Mouse (Mus musculus) midbrain, embryonic 12.5 days (tissue): ENCODE results near the gene Anks1b. TPM values are rescaled to one million over a fixed set of nuclear protein-coding genes. Genes with fewer than 3 reads are reported as not detected.

Source experiments
- ATAC-seq: fragments of 200-750 bp; cut with Nextera tagmentation; 2 replicates; pipeline ENCODE4 v1.8.0; 2017; ENCODE audit warnings: low read depth, moderate TSS enrichment, moderate library complexity; ENCODE audit not compliant: low FRiP score
- H3K27ac ChIP-seq: fragments of 300-500 bp; sonication (generic); replicated peaks from 2 replicates; pipeline ENCODE4 v1.5.1; 2016; ENCODE audit warnings: mild to moderate bottlenecking
- H3K27me3 ChIP-seq: fragments of 300-500 bp; sonication (generic); 2 replicates; pipeline ENCODE4 v1.6.1; 2016; ENCODE audit warnings: mild to moderate bottlenecking
- H3K36me3 ChIP-seq: fragments of 300-500 bp; sonication (generic); 2 replicates; pipeline ENCODE4 v1.6.1; 2016
- H3K4me1 ChIP-seq: fragments of 300-500 bp; sonication (generic); 2 replicates; pipeline ENCODE4 v1.6.1; 2016
- H3K4me2 ChIP-seq: fragments of 300-500 bp; sonication (generic); replicated peaks from 2 replicates; pipeline ENCODE4 v1.6.1; 2016; ENCODE audit warnings: mild to moderate bottlenecking, moderate library complexity
- H3K4me3 ChIP-seq: fragments of 300-500 bp; sonication (generic); 2 replicates; pipeline ENCODE4 v1.5.1; 2016; ENCODE audit warnings: mild to moderate bottlenecking
- H3K9ac ChIP-seq: fragments of 300-500 bp; sonication (generic); replicated peaks from 2 replicates; pipeline ENCODE4 v1.6.1; 2016; ENCODE audit warnings: mild to moderate bottlenecking, moderate library complexity
- H3K9me3 ChIP-seq: fragments of 300-500 bp; sonication (generic); 2 replicates; pipeline ENCODE4 v1.6.1; 2016; ENCODE audit warnings: mild to moderate bottlenecking
- WGBS: fragments of 180-500 bp; shearing (Covaris S2); methylation state at CpG from one replicate; pipeline ENCODE4 v1.1.7; 2016; 5-methylcytosine and 5-hydroxymethylcytosine counted together
- polyA plus RNA-seq: library from polyadenylated mRNA; unstranded; fragments of >200 nt; fragmentation: Nextera tagmentation; extraction: Ambion mirVana; gene quantifications from 2 replicates; pipeline ENCODE4 v1.2.1, GENCODE M21; 2016

Anks1b gene
- polyA plus RNA-seq, 1 experiment from 2014 or later, result 11.9 TPM

DNA sequence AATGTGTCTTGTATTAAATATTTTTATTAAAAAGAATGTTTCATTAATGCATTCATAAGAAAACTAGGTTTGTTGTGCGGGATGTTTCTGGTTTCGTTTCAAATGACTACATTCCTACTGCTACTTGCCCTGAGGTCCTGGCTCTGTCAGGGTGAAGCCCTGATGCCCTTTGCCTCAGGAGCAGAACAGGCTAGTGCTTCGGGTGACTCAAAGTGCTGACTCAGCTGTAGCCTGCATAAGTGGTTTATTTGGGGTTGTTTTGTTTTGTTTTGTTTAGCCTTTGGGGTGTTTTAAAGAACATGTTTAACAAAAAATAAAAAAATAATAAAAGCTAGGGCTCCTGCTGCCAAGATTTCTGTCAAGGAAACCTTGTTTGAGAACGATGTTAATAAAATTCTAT is 1097.3 kb downstream of the Anks1b start:
- peaks cover 44% of the 10 kb centered on the region for H3K27me3 ChIP-seq
- 44% methylated on average over 4 of the region's 4 CpGs for WGBS

GRCm38 (mm10) chr10:90974084-90974483 is 1100.8 kb downstream of the Anks1b start:
- Histone ChIP-seq H3K4me3 (no peak overlapping the region), H3K36me3 (no peaks in the 10 kb centered on the region), H3K9me3 (no peaks in the 10 kb centered on the region), H3K9ac (no peak overlapping the region), H3K4me2 (no peak overlapping the region), H3K27me3 (peaks cover 14% of the 10 kb centered on the region), H3K27ac (no peak overlapping the region), H3K4me1 (peaks cover 10% of the 10 kb centered on the region)
- no peak for ATAC-seq
- 78% methylated on average over 2 of the region's 2 CpGs for WGBS

More for the DNA sequence above, 1097.3 kb downstream of the Anks1b start:
- H3K36me3 ChIP-seq, result no peaks in the 10 kb centered on the region
- no peak overlapping the region for H3K9ac ChIP-seq
- H3K9me3 ChIP-seq, result no peaks in the 10 kb centered on the region
- no peak overlapping the region for H3K4me3 ChIP-seq
- peaks cover 22% of the 10 kb centered on the region for H3K4me1 ChIP-seq
- no peak overlapping the region for H3K27ac ChIP-seq
- H3K4me2 ChIP-seq, result no peak overlapping the region
- no peak for ATAC-seq

DNA sequence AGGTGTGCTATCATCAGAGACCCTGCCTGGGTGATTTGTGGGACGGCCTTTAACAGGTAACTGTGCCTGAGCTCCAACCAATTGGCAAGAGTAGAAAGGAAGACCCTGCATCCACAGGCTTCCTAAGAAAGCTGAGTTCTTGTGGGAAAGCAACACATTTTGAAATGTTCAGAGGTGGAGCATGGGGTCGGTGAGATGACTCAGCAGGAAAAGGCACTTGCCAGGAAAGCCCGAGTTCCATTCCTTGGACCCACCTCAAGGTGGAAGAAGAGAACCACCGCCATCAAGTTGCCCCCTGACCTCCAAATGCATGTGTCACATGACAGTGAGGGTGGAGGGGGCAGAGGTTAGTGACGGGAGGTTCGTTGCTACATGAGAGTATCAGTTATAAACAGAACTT is 1101.2 kb downstream of the Anks1b start:
- H3K4me3 ChIP-seq, result no peak overlapping the region
- 87% methylated on average over 6 of the region's 6 CpGs for WGBS
- peaks cover 10% of the 10 kb centered on the region for H3K27me3 ChIP-seq
- ATAC-seq, result no peak
- no peaks in the 10 kb centered on the region for H3K36me3 ChIP-seq
- H3K9ac ChIP-seq, result no peak overlapping the region
- no peak overlapping the region for H3K4me2 ChIP-seq
- H3K9me3 ChIP-seq, result no peaks in the 10 kb centered on the region
- H3K27ac ChIP-seq, result no peak overlapping the region
- peaks cover 7% of the 10 kb centered on the region for H3K4me1 ChIP-seq

DNA sequence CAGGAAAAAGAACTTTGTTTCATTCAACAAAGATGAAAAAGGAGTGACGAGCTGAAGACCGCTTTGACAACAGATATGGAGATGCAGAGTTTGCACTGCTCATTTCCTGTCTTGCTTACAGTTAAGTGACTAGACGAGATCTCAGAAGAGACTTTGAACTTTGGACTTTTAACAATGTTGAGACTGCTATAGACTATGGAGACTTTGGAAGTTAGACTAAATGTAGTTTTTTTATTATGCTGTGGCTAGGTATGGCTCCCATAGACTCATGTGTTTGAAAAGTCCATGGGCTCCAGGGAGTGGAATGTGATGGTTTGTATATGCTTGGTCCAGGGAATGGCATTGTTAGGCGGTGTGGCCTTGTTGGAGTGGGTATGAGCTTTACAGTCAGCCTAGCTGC is 1108.5 kb downstream of the Anks1b start:
- no peaks in the 10 kb centered on the region for H3K36me3 ChIP-seq
- H3K4me1 ChIP-seq, result no peaks in the 10 kb centered on the region
- no peaks in the 10 kb centered on the region for H3K9me3 ChIP-seq
- no peak for ATAC-seq
- no peaks in the 10 kb centered on the region for H3K27me3 ChIP-seq
- H3K4me2 ChIP-seq, result no peak overlapping the region
- no peak overlapping the region for H3K4me3 ChIP-seq
- 88% methylated on average over 4 of the region's 4 CpGs for WGBS
- no peak overlapping the region for H3K27ac ChIP-seq
- no peak overlapping the region for H3K9ac ChIP-seq

DNA sequence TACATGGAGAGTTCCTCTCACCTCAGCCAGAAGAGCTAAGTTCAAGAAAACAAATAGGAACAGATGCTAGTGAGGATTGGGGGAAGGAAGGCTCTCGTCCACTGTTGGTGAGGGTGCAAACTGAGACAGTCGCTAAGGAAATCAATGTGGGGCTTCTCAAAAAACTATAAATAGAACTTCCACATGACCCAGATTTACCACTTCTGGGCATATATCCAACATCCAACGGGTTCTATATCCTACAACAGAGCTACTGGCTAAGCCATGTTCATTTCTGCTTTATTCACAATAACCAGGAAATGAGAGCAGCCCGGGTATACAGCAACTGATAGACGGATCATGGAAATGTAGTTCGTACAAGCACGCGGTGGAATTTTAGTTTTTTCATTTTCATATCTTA is 1109.7 kb downstream of the Anks1b start:
- H3K4me3 ChIP-seq, result no peak overlapping the region
- H3K4me1 ChIP-seq, result no peaks in the 10 kb centered on the region
- no peaks in the 10 kb centered on the region for H3K9me3 ChIP-seq
- no peak overlapping the region for H3K27ac ChIP-seq
- H3K36me3 ChIP-seq, result no peaks in the 10 kb centered on the region
- no peaks in the 10 kb centered on the region for H3K27me3 ChIP-seq
- no peak for ATAC-seq
- no peak overlapping the region for H3K4me2 ChIP-seq
- no peak overlapping the region for H3K9ac ChIP-seq
- 91% methylated on average over 8 of the region's 8 CpGs for WGBS

DNA sequence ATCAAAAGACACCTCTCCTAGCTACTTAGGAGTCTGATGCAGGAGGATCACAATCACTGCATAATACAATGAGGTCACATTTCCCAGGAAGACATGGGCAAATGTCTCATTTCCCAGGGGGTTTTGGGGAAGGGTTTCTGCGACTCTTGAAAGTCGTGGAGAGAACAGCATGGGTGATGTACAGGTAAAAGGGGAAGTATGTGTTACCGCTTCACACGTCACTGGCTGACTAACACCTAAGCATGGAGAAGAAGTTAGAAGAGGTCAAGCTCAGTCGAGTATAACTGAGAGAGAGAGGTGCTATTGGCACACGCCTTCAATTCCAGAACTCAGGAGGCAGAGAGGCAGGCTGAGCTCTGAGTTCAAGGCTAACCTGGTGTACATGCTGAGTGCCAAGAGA is 1117.0 kb downstream of the Anks1b start:
- Histone ChIP-seq H3K4me1 (no peaks in the 10 kb centered on the region), H3K27ac (no peak overlapping the region), H3K4me2 (no peak overlapping the region), H3K9ac (no peak overlapping the region), H3K9me3 (no peaks in the 10 kb centered on the region), H3K27me3 (no peaks in the 10 kb centered on the region), H3K4me3 (no peak overlapping the region), H3K36me3 (peaks cover 10% of the 10 kb centered on the region)
- 89% methylated on average over 6 of the region's 6 CpGs for WGBS
- ATAC-seq, result no peak

DNA sequence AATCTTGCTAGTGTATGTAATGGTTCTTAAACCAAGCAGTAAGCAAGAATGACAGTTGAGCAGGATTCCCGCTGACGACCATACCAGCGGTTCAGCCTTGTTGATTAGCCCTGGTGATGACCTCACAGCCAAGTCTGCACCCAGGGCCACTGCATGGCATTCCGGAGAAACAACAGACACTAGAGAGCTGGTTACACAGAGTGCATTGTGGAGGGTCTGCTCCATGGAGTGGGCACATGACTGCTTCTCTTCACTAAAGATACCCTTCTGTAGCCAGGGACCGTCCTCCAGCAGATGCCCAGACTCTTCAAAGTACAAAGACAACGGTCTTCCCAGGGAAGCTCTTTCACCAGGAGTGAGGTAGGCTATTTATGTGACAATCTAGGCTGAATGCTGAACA is 1118.9 kb downstream of the Anks1b start:
- no peaks in the 10 kb centered on the region for H3K9me3 ChIP-seq
- no peaks in the 10 kb centered on the region for H3K4me1 ChIP-seq
- H3K4me2 ChIP-seq, result no peak overlapping the region
- no peaks in the 10 kb centered on the region for H3K27me3 ChIP-seq
- 90% methylated on average over 6 of the region's 6 CpGs for WGBS
- no peak for ATAC-seq
- H3K27ac ChIP-seq, result no peak overlapping the region
- peaks cover 18% of the 10 kb centered on the region for H3K36me3 ChIP-seq
- no peak overlapping the region for H3K4me3 ChIP-seq
- no peak overlapping the region for H3K9ac ChIP-seq

DNA sequence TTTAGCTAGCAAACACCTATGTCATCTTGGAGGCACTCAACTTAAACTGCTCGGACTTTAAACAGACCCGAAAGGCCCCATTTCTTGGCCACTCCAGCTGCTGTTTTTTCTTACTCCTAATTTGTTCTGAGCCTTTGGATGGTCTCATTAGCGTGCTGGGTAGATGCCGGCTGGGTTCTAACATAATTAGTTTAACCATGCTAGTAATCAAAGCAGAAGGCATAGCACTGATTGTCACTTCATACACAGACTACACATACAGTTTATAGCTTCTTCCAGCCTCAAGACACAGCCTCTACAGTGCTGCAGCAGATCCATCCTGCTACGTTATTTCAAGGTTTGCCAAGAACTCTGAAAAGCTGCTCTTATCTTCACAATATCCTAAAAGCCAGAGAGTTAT is 1120.6 kb downstream of the Anks1b start:
- Histone ChIP-seq H3K36me3 (peaks cover 18% of the 10 kb centered on the region), H3K27ac (no peak overlapping the region), H3K9me3 (no peaks in the 10 kb centered on the region)

GRCm38 (mm10) chr10:90999899-91000298 is 1126.6 kb downstream of the Anks1b start:
- no peaks in the 10 kb centered on the region for H3K9me3 ChIP-seq
- H3K4me3 ChIP-seq, result no peak overlapping the region
- no peak for ATAC-seq
- WGBS, result 97% methylated on average over 5 of the region's 5 CpGs
- no peak overlapping the region for H3K4me2 ChIP-seq
- peaks cover 17% of the 10 kb centered on the region for H3K36me3 ChIP-seq
- no peak overlapping the region for H3K27ac ChIP-seq
- no peaks in the 10 kb centered on the region for H3K27me3 ChIP-seq
- no peaks in the 10 kb centered on the region for H3K4me1 ChIP-seq
- no peak overlapping the region for H3K9ac ChIP-seq

More for the DNA sequence above, 1120.6 kb downstream of the Anks1b start:
- no peaks in the 10 kb centered on the region for H3K4me1 ChIP-seq
- H3K4me2 ChIP-seq, result no peak overlapping the region
- no peaks in the 10 kb centered on the region for H3K27me3 ChIP-seq
- H3K4me3 ChIP-seq, result no peak overlapping the region
- WGBS, result 90% methylated on average over 5 of the region's 5 CpGs
- H3K9ac ChIP-seq, result no peak overlapping the region
- no peak for ATAC-seq

DNA sequence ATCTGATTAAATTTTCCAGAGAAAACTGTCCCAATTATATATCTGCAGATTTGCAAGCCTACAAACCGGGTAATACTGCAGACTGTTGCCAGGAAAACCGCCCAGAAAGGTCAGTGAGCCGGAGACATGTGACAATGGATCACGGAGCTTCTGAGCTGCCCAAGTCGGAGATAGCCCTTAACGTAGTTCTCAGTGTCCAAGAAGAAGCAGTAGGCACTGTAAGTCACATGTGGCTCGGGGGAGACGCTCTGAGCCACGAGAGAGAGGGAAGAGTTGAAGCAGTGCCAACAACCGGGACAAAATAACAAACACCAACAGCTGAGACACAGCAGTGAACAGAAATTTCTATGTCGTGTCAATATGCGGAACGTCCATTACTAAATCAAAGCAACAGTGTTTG is 1128.1 kb downstream of the Anks1b start:
- no peaks in the 10 kb centered on the region for H3K9me3 ChIP-seq

GRCm38 (mm10) chr10:91005858-91006538 is 1132.7 kb downstream of the Anks1b start:
- H3K27ac ChIP-seq, result no peak overlapping the region
- H3K9ac ChIP-seq, result no peak overlapping the region
- peaks cover 19% of the 10 kb centered on the region; the same call in 1 of the 2 replicates for H3K36me3 ChIP-seq
- ATAC-seq, result no peak
- no peaks in the 10 kb centered on the region for H3K4me1 ChIP-seq
- no peaks in the 10 kb centered on the region for H3K27me3 ChIP-seq
- H3K4me3 ChIP-seq, result no peak overlapping the region
- WGBS, result 94% methylated on average over 12 of the region's 12 CpGs
- no peak overlapping the region for H3K4me2 ChIP-seq
- H3K9me3 ChIP-seq, result no peaks in the 10 kb centered on the region

More for the DNA sequence above, 1128.1 kb downstream of the Anks1b start:
- 86% methylated on average over 13 of the region's 13 CpGs for WGBS
- Histone ChIP-seq H3K36me3 (peaks cover 12% of the 10 kb centered on the region), H3K4me3 (no peak overlapping the region), H3K27me3 (no peaks in the 10 kb centered on the region), H3K27ac (no peak overlapping the region), H3K4me1 (no peaks in the 10 kb centered on the region), H3K9ac (no peak overlapping the region), H3K4me2 (no peak overlapping the region)
- ATAC-seq, result no peak
